Mouse (Mus musculus) gastrocnemius, postnatal 36 days (tissue): ENCODE results near the gene Nppb. TPM values are rescaled to one million over a fixed set of nuclear protein-coding genes. Genes with fewer than 3 reads are reported as not detected.

Experiments used
- DNase-seq, 2 experiments: peaks; one replicate each; pipeline ENCODE4 v3.0.0; 2022
- intact Hi-C: fragments of 180-260 bp; cut with DNase I; formaldehyde crosslinking; loops from one replicate; pipeline ENCODE4 v1.15.1; 2025
- total RNA-seq, 2 experiments: library from RNA; stranded (reverse); gene quantifications; 2 replicates each; pipeline ENCODE4 v1.2.3; 2021

Nppb gene
- total RNA-seq, 2 experiments from 2014 or later: not detected

- intact Hi-C loops: no loop called here
- DNase-seq: no peak
Measured at GRCm38 (mm10) chr4:147968816-147969215, 16.8 kb upstream of the Nppb start.

GRCm38 (mm10) chr4:147969337-147969736 is 16.3 kb upstream of the Nppb start:
- no peak for DNase-seq
- intact Hi-C loops: no loop called here

GRCm38 (mm10) chr4:147976237-147976636 is 9.4 kb upstream of the Nppb start:
- intact Hi-C loops: no loop called here
- DNase-seq: no peak

DNA sequence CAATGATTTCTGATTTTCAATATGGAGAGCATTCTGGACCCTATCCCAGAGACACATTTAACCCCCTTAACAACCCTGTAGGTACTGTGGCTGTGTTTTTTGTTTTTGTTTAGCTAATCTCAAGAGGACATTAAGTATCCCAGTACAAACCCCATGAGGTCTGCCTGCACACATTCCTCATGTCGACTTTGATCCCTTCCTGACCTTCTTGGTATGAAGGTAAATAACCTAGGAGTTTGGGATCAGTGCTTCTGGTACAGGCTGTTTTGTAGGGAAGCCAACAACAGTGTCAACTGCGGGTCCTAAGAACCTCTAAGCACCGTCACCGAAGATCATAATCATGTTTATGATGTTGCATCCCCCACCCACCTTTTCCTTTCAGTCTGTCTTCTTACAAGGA is 7.9 kb upstream of the Nppb start:
- no peak for DNase-seq
- intact Hi-C loops: no loop called here

- intact Hi-C loops: no loop called here
- DNase-seq: no peak
Measured at GRCm38 (mm10) chr4:147978391-147978790, 7.2 kb upstream of the Nppb start.

DNA sequence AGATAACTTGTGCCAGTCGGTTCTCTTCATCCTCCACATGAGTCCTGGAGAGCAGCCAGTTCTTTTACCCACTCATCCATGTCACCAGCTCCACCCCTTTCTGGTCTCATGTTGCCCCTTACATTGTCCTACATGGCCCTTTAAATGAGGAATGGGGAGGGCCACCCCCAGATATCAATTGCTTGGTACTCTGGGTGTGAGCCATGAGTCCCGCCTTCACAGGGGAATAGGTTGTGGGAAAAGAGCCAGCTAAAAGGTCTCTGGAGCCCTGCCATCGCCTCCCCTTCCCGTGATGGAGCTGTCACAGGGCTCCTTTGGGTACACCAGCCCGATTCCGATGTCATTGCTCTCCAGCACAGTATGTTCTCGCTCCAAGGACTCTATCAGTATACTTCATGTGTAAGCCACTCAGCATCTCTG is 6.1 kb upstream of the Nppb start:
- intact Hi-C loops: no loop called here
- no peak for DNase-seq

DNA sequence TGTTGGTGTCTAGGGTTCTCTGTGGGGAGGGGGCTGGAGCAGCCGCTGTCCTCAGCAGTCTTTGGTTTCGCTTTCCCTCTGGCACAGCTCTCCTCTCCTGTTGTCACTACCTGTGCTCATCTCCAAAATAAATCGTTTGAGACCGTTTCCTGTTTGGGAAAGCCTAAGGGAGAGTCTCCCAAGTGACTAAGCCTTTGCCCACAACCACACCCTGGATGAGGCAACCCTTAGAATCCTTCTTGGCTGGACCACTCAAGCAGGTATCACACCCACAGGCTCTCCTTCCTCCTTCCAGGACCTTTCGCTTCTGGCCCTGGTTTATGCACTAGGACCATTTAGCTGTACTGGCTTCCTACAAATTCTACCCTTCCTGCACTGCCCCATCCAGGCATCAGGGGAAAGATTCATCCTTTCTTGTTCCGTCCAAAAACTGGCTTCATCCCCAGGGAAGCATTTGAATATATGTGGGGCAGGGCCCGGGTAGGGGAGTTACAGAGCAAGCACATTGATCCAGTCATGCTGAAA is 8.0 kb downstream of the Nppb start:
- no peak for DNase-seq
- intact Hi-C loops: no loop called here

- intact Hi-C loops: no loop called here
- DNase-seq: no peak
Measured at GRCm38 (mm10) chr4:147995311-147995710, 9.7 kb downstream of the Nppb start.

GRCm38 (mm10) chr4:148000202-148000772 is 14.7 kb downstream of the Nppb start, which contains the start of gene Nppa:
Gene Nppa (plus strand): TSS chr4:148000722.
- intact Hi-C loops: no loop called here
- DNase-seq: no peak

GRCm38 (mm10) chr4:148001013-148001789 is 15.6 kb downstream of the Nppb start:
- DNase-seq: no peak
- intact Hi-C loops: no loop called here

GRCm38 (mm10) chr4:148001866-148002265 is 16.3 kb downstream of the Nppb start:
- intact Hi-C loops: no loop called here
- no peak for DNase-seq

- intact Hi-C loops: no loop called here
- DNase-seq: no peak
Measured at GRCm38 (mm10) chr4:148004361-148004760, 18.8 kb downstream of the Nppb start.

DNA sequence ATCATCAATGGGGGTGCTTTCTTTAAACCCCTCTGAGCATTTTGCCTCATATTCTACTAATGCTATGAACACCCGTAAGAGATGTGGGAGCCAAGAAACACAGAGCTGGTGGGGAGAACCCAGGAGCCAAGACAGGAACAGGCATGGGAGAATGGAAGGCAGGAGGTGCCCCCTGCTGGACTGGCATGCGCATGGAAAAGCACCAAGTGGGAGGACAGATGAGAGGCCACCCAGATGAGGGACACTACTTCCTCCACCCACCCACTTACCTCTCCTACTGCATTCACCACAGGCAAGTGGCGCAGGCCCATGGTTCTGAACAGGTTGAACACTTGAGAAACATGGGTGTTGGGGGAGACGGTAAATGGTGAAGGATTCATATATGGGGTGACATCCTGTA is 22.8 kb downstream of the Nppb start:
- DNase-seq: peak in 1 of 2 experiments; percentile 25
- intact Hi-C loops: loop anchor here (2.0 kb wide), 2 partner anchors 48 to 56 kb away; no protein-coding TSS in a partner anchor

GRCm38 (mm10) chr4:148009641-148010040 is 24.1 kb downstream of the Nppb start:
- intact Hi-C loops: loop anchor here (2.0 kb wide), 2 partner anchors 49 to 57 kb away; no protein-coding TSS in a partner anchor
- no peak for DNase-seq

DNA sequence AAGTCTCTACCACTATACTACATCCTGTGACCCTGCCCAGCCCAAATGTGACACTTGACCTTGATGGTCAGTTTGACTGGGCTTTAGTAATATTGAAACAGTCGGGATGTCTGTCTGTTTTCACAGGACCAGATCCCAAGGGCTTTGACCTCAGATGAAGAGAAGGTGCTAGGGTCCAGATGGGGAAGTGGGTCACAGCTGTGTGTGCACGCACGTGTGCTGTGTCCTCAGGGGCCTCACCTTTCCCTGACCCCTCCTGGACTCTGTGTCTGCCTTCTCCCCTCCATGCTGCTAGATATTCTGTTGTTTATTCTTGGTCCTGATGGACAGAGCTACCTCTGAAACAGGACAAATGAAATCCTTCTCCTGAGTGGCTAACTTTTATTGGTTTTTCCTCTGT is 25.7 kb downstream of the Nppb start:
- DNase-seq: no peak
- intact Hi-C loops: no loop called here

- DNase-seq: no peak
- intact Hi-C loops: no loop called here
Measured at GRCm38 (mm10) chr4:148012216-148012615, 26.6 kb downstream of the Nppb start.

- no peak for DNase-seq
- intact Hi-C loops: no loop called here
Measured at GRCm38 (mm10) chr4:148015418-148015817, 29.8 kb downstream of the Nppb start.

- intact Hi-C loops: no loop called here
- DNase-seq: no peak
Measured at GRCm38 (mm10) chr4:148016981-148017380, 31.4 kb downstream of the Nppb start.

DNA sequence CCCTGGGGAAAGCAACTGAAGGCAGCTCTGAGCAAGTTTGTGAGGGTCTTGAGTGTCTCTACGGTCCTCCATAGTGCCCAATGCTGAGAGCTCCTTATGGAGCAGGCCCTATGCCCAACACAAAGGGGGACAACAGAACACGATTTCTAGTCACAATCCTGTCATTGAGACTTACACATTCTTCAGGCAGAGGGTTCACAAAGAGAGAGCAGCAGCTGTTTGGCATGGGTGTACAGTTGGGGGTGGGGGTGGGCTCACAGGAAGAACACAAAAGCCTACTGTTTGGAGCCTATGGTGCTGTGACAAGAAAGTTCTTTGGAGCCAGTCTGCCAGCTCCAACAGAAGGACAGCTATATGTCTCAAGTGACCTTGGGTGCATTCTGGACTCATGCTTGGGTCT is 32.8 kb downstream of the Nppb start:
- intact Hi-C loops: no loop called here

GRCm38 (mm10) chr4:148024003-148024402 is 38.4 kb downstream of the Nppb start:
- intact Hi-C loops: no loop called here

More for the DNA sequence above, 32.8 kb downstream of the Nppb start:
- no peak for DNase-seq

GRCm38 (mm10) chr4:148029297-148029696 is 43.7 kb downstream of the Nppb start:
- DNase-seq: no peak
- intact Hi-C loops: no loop called here

More at GRCm38 (mm10) chr4:148024003-148024402, 38.4 kb downstream of the Nppb start:
- no peak for DNase-seq

- intact Hi-C loops: no loop called here
- DNase-seq: no peak
Measured at GRCm38 (mm10) chr4:148030506-148030905, 44.9 kb downstream of the Nppb start.
